Mouse (Mus musculus) kidney, adult 2 months (tissue): ENCODE measurements around the gene Elk4. TPM values are rescaled to one million over a fixed set of nuclear protein-coding genes. Genes with fewer than 3 reads are reported as not detected.

Experiments used
- DNase-seq: peaks from one replicate; pipeline ENCODE4 v3.0.0; 2021
- H3K27ac ChIP-seq: fragments of 200-500 bp; 2 replicates; pipeline ENCODE4 v1.5.1; 2012; ENCODE audit warnings: low read depth, low read length, control low read depth, inconsistent platforms; ENCODE audit not compliant: insufficient read depth
- H3K27me3 ChIP-seq: fragments of 200-500 bp; replicated peaks from 2 replicates; pipeline ENCODE4 v1.6.1; 2012; ENCODE audit warnings: mild to moderate bottlenecking, moderate library complexity, low read length, inconsistent platforms; ENCODE audit not compliant: control insufficient read depth, insufficient read depth
- H3K36me3 ChIP-seq: fragments of 200-500 bp; 2 replicates; pipeline ENCODE4 v1.6.1; 2012; ENCODE audit warnings: mild to moderate bottlenecking, moderate library complexity, low read length, inconsistent platforms; ENCODE audit not compliant: control insufficient read depth, insufficient read depth
- H3K4me1 ChIP-seq: fragments of 200-500 bp; 2 replicates; pipeline ENCODE4 v1.6.1; 2011; ENCODE audit warnings: low read length; ENCODE audit not compliant: control insufficient read depth, insufficient read depth
- H3K4me3 ChIP-seq: fragments of 200-500 bp; 2 replicates; pipeline ENCODE4 v1.5.1; 2011; ENCODE audit warnings: mild to moderate bottlenecking, low read depth, low read length, control low read depth; ENCODE audit not compliant: insufficient read depth
- CTCF ChIP-seq: fragments of 200-500 bp; conservative IDR thresholded peaks from 2 replicates; pipeline ENCODE4 v1.5.1; 2011; ENCODE audit warnings: low read depth, mild to moderate bottlenecking, control low read depth, low read length, moderate library complexity, mixed read lengths; ENCODE audit not compliant: insufficient read depth, insufficient read length
- POLR2A ChIP-seq: fragments of 200-500 bp; IDR thresholded peaks from one replicate; pipeline ENCODE4 v1.6.1; 2011; ENCODE audit warnings: low read depth, low read length, control low read depth
- WGBS: fragments of 180-500 bp; shearing (Covaris S2); methylation state at CpG from one replicate; pipeline ENCODE4 v1.1.7; 2018; 5-methylcytosine and 5-hydroxymethylcytosine counted together
- polyA plus RNA-seq: library from polyadenylated mRNA; depleted of rRNA; stranded (reverse); fragments of >200 nt; gene quantifications from 2 replicates; pipeline ENCODE4 v1.2.3, GENCODE M21; 2012

The Elk4 gene
- polyA plus RNA-seq, 1 experiment: 27.8 TPM

- no peak for DNase-seq
- Histone ChIP-seq H3K27ac (no peak overlapping the region), H3K4me3 (no peak overlapping the region), H3K4me1 (no peaks in the 10 kb centered on the region), H3K27me3 (no peaks in the 10 kb centered on the region), H3K36me3 (peaks cover 4% of the 10 kb centered on the region; the same call in 1 of the 2 replicates)
- WGBS: 83% methylated on average over 1 of the region's 1 CpGs
- TF ChIP-seq POLR2A (no peak), CTCF (no peak)
Observed at GRCm38 (mm10) chr1:132016691-132017090, 9.3 kb downstream of the Elk4 start.

GRCm38 (mm10) chr1:132019876-132020275 is 12.5 kb downstream of the Elk4 start:
- H3K4me3 ChIP-seq: no peak overlapping the region
- no peaks in the 10 kb centered on the region for H3K27me3 ChIP-seq
- TF ChIP-seq CTCF (no peak), POLR2A (no peak)
- no peaks in the 10 kb centered on the region for H3K4me1 ChIP-seq
- 82% methylated on average over 7 of the region's 7 CpGs for WGBS
- no peak overlapping the region for H3K27ac ChIP-seq
- peaks cover 7% of the 10 kb centered on the region for H3K36me3 ChIP-seq
- DNase-seq: no peak

GRCm38 (mm10) chr1:132022107-132022506 is 14.7 kb downstream of the Elk4 start:
- 36% methylated on average over 3 of the region's 3 CpGs for WGBS
- peaks cover 6% of the 10 kb centered on the region for H3K36me3 ChIP-seq

GRCm38 (mm10) chr1:132026925-132027646 is 19.7 kb downstream of the Elk4 start:
- TF ChIP-seq POLR2A (no peak), CTCF (no peak)
- peaks cover 3% of the 10 kb centered on the region for H3K36me3 ChIP-seq
- WGBS: 73% methylated on average over 11 of the region's 11 CpGs

More at GRCm38 (mm10) chr1:132022107-132022506, 14.7 kb downstream of the Elk4 start:
- no peak overlapping the region for H3K4me3 ChIP-seq
- TF ChIP-seq POLR2A: no peak
- TF ChIP-seq CTCF: no peak
- no peaks in the 10 kb centered on the region for H3K27me3 ChIP-seq
- peak; percentile 43 for DNase-seq
- H3K4me1 ChIP-seq: no peaks in the 10 kb centered on the region
- no peak overlapping the region for H3K27ac ChIP-seq

GRCm38 (mm10) chr1:132027978-132028377 is 20.6 kb downstream of the Elk4 start:
- TF ChIP-seq POLR2A (no peak), CTCF (no peak)
- Histone ChIP-seq H3K36me3 (peaks cover 3% of the 10 kb centered on the region), H3K27ac (no peak overlapping the region), H3K4me1 (no peaks in the 10 kb centered on the region), H3K4me3 (no peak overlapping the region), H3K27me3 (no peaks in the 10 kb centered on the region)
- DNase-seq: no peak
- WGBS: 88% methylated on average over 5 of the region's 5 CpGs

More at GRCm38 (mm10) chr1:132026925-132027646, 19.7 kb downstream of the Elk4 start:
- Histone ChIP-seq H3K27me3 (no peaks in the 10 kb centered on the region), H3K4me3 (no peak overlapping the region), H3K4me1 (no peaks in the 10 kb centered on the region), H3K27ac (no peak overlapping the region)
- no peak for DNase-seq

- TF ChIP-seq POLR2A: no peak
- no peak for TF ChIP-seq CTCF
- H3K4me3 ChIP-seq: no peak overlapping the region
- H3K27me3 ChIP-seq: no peaks in the 10 kb centered on the region
- H3K27ac ChIP-seq: no peak overlapping the region
- WGBS: 90% methylated on average over 9 of the region's 9 CpGs
- no peaks in the 10 kb centered on the region for H3K4me1 ChIP-seq
- H3K36me3 ChIP-seq: peaks cover 3% of the 10 kb centered on the region
- DNase-seq: no peak
Observed at GRCm38 (mm10) chr1:132028413-132028812, 21.0 kb downstream of the Elk4 start.

- no peaks in the 10 kb centered on the region for H3K27me3 ChIP-seq
- no peak for TF ChIP-seq POLR2A
- TF ChIP-seq CTCF: peak; percentile 48
- no peak overlapping the region for H3K4me3 ChIP-seq
- no peak for DNase-seq
- no peaks in the 10 kb centered on the region for H3K4me1 ChIP-seq
- WGBS: 70% methylated on average over 2 of the region's 2 CpGs
- H3K27ac ChIP-seq: no peak overlapping the region
- H3K36me3 ChIP-seq: no peaks in the 10 kb centered on the region; the same call in 1 of the 2 replicates
Observed at GRCm38 (mm10) chr1:132030574-132030973, 23.2 kb downstream of the Elk4 start.
